Mouse (Mus musculus) limb, embryonic 11.5 days (tissue): ENCODE data around the gene Ucp2. TPM values are rescaled to one million over a fixed set of nuclear protein-coding genes. Genes with fewer than 3 reads are reported as not detected.

ENCODE experiments used
- ATAC-seq: fragments of 200-750 bp; cut with Nextera tagmentation; 2 replicates; pipeline ENCODE4 v1.8.0; 2017; ENCODE audit warnings: low read depth; ENCODE audit not compliant: insufficient number of reproducible peaks, low FRiP score, low TSS enrichment
- DNase-seq: peaks from one replicate; pipeline ENCODE4 v3.0.0-alpha.2; 2015; ENCODE audit warnings: low spot score
- H3K27ac ChIP-seq: fragments of 300-500 bp; sonication (generic); replicated peaks from 2 replicates; pipeline ENCODE4 v1.5.1; 2014; ENCODE audit warnings: low read depth, mild to moderate bottlenecking, low read length
- H3K27me3 ChIP-seq: fragments of 300-500 bp; sonication (generic); 2 replicates; pipeline ENCODE4 v1.6.1; 2014; ENCODE audit warnings: mild to moderate bottlenecking, low read length, mixed read lengths; ENCODE audit not compliant: control insufficient read depth, insufficient read depth
- H3K36me3 ChIP-seq: fragments of 300-500 bp; sonication (generic); 2 replicates; pipeline ENCODE4 v1.6.1; 2014; ENCODE audit warnings: mild to moderate bottlenecking, low read length, moderate library complexity, mixed read lengths; ENCODE audit not compliant: control insufficient read depth, insufficient read depth
- H3K4me1 ChIP-seq: fragments of 300-500 bp; sonication (generic); 2 replicates; pipeline ENCODE4 v1.6.1; 2014; ENCODE audit warnings: low read length, mixed read lengths; ENCODE audit not compliant: control insufficient read depth, insufficient read depth
- H3K4me2 ChIP-seq: fragments of 300-500 bp; sonication (generic); 2 replicates; pipeline ENCODE4 v1.6.1; 2014; ENCODE audit warnings: low read depth, mild to moderate bottlenecking, moderate library complexity; ENCODE audit not compliant: severe bottlenecking
- H3K4me3 ChIP-seq: fragments of 300-500 bp; sonication (generic); 2 replicates; pipeline ENCODE4 v1.5.1; 2014; ENCODE audit warnings: low read depth, low read length
- H3K9ac ChIP-seq: fragments of 300-500 bp; sonication (generic); 2 replicates; pipeline ENCODE4 v1.6.1; 2014; ENCODE audit warnings: mild to moderate bottlenecking, low read length
- H3K9me3 ChIP-seq: fragments of 300-500 bp; sonication (generic); 2 replicates; pipeline ENCODE4 v1.6.1; 2016; ENCODE audit warnings: low read length; ENCODE audit not compliant: control insufficient read depth
- WGBS: fragments of 180-500 bp; shearing (Covaris S2); extraction: QIAGEN DNeasy Blood & Tissue Kit; methylation state at CpG from one replicate; pipeline ENCODE4 v1.1.7; 2014; 5-methylcytosine and 5-hydroxymethylcytosine counted together
- polyA plus RNA-seq: library from polyadenylated mRNA; unstranded; fragments of >200 nt; fragmentation: Nextera tagmentation; extraction: Ambion mirVana; gene quantifications from 2 replicates; pipeline ENCODE4 v1.2.1, GENCODE M21; 2014

Ucp2 gene
- polyA plus RNA-seq, 1 experiment from 2014 or later: 123 TPM

GRCm38 (mm10) chr7:100536804-100537518, 43.8 kb downstream of the Ucp2 start, which contains the start of gene Coa4:
Coa4 (plus strand) TSS chr7:100537071.
- ATAC-seq: peak; percentile 97
- H3K4me1 ChIP-seq: peaks cover 4% of the 10 kb centered on the region; the same call in 1 of the 2 replicates
- no peaks in the 10 kb centered on the region for H3K27me3 ChIP-seq
- peak within 1 kb of the TSS; percentile 74 for H3K9ac ChIP-seq
- H3K9me3 ChIP-seq: no peaks in the 10 kb centered on the region
- peak within 1 kb of the TSS; percentile 52; the same call in 1 of the 2 replicates for H3K27ac ChIP-seq
- peaks cover 2% of the 10 kb centered on the region; the same call in 1 of the 2 replicates for H3K36me3 ChIP-seq
- under 1% methylated on average over 33 of the region's 33 CpGs for WGBS
- peak within 1 kb of the TSS; percentile 71 for H3K4me2 ChIP-seq
- peak; percentile 92 for DNase-seq
- peak within 1 kb of the TSS; percentile 75 for H3K4me3 ChIP-seq

- no peak for DNase-seq
- Histone ChIP-seq H3K36me3 (peaks cover 2% of the 10 kb centered on the region; the same call in 1 of the 2 replicates), H3K9me3 (no peaks in the 10 kb centered on the region), H3K4me1 (peaks cover 4% of the 10 kb centered on the region; the same call in 1 of the 2 replicates), H3K4me3 (peak overlapping the region; percentile 75), H3K27ac (no peak overlapping the region), H3K27me3 (no peaks in the 10 kb centered on the region), H3K9ac (peak overlapping the region; percentile 74; the same call in 1 of the 2 replicates), H3K4me2 (peak overlapping the region; percentile 71)
- no peak for ATAC-seq
- WGBS: 36% methylated on average over 7 of the region's 7 CpGs
Observed at GRCm38 (mm10) chr7:100537519-100537902, 44.4 kb downstream of the Ucp2 start.

- Histone ChIP-seq H3K36me3 (peaks cover 2% of the 10 kb centered on the region; the same call in 1 of the 2 replicates), H3K9me3 (no peaks in the 10 kb centered on the region), H3K4me3 (no peak overlapping the region), H3K9ac (no peak overlapping the region), H3K4me1 (peaks cover 4% of the 10 kb centered on the region; the same call in 1 of the 2 replicates), H3K27me3 (no peaks in the 10 kb centered on the region), H3K27ac (no peak overlapping the region), H3K4me2 (no peak overlapping the region)
- DNase-seq (no peak), ATAC-seq (no peak)
- WGBS: 96% methylated on average over 9 of the region's 9 CpGs
Observed at GRCm38 (mm10) chr7:100539516-100539915, 46.4 kb downstream of the Ucp2 start.

- H3K4me3 ChIP-seq: no peak overlapping the region
- H3K4me1 ChIP-seq: no peaks in the 10 kb centered on the region
- DNase-seq (no peak), ATAC-seq (no peak)
- 65% methylated on average over 1 of the region's 1 CpGs for WGBS
- no peaks in the 10 kb centered on the region for H3K9me3 ChIP-seq
- H3K9ac ChIP-seq: no peak overlapping the region
- no peak overlapping the region for H3K27ac ChIP-seq
- H3K27me3 ChIP-seq: no peaks in the 10 kb centered on the region
- peaks cover 2% of the 10 kb centered on the region; the same call in 1 of the 2 replicates for H3K36me3 ChIP-seq
- no peak overlapping the region for H3K4me2 ChIP-seq
Observed at GRCm38 (mm10) chr7:100544437-100544836, 51.3 kb downstream of the Ucp2 start.

GRCm38 (mm10) chr7:100547631-100548030, 54.5 kb downstream of the Ucp2 start:
- Histone ChIP-seq H3K4me1 (no peaks in the 10 kb centered on the region), H3K9me3 (no peaks in the 10 kb centered on the region), H3K4me3 (no peak overlapping the region), H3K27ac (no peak overlapping the region), H3K4me2 (no peak overlapping the region), H3K36me3 (no peaks in the 10 kb centered on the region), H3K9ac (no peak overlapping the region), H3K27me3 (no peaks in the 10 kb centered on the region)
- WGBS: 85% methylated on average over 4 of the region's 4 CpGs
- ATAC-seq: no peak
- DNase-seq: no peak

GRCm38 (mm10) chr7:100549796-100550195, 56.7 kb downstream of the Ucp2 start:
- ATAC-seq (no peak), DNase-seq (no peak)
- no peak overlapping the region for H3K27ac ChIP-seq
- WGBS: 91% methylated on average over 3 of the region's 3 CpGs
- H3K4me3 ChIP-seq: no peak overlapping the region
- H3K4me1 ChIP-seq: no peaks in the 10 kb centered on the region
- no peaks in the 10 kb centered on the region for H3K36me3 ChIP-seq
- H3K9me3 ChIP-seq: no peaks in the 10 kb centered on the region
- H3K27me3 ChIP-seq: no peaks in the 10 kb centered on the region
- no peak overlapping the region for H3K4me2 ChIP-seq
- H3K9ac ChIP-seq: no peak overlapping the region

GRCm38 (mm10) chr7:100550338-100551007, 57.3 kb downstream of the Ucp2 start:
- H3K4me2 ChIP-seq: no peak overlapping the region
- H3K9me3 ChIP-seq: no peaks in the 10 kb centered on the region
- no peaks in the 10 kb centered on the region for H3K36me3 ChIP-seq
- no peaks in the 10 kb centered on the region for H3K4me1 ChIP-seq
- H3K27ac ChIP-seq: no peak overlapping the region
- 70% methylated on average over 5 of the region's 5 CpGs for WGBS
- no peak overlapping the region for H3K4me3 ChIP-seq
- DNase-seq (no peak), ATAC-seq (no peak)
- no peaks in the 10 kb centered on the region for H3K27me3 ChIP-seq
- H3K9ac ChIP-seq: no peak overlapping the region
